Mouse (Mus musculus) limb, embryonic 15.5 days (tissue): Measurements from ENCODE around the gene Ptpn7. TPM values are rescaled to one million over a fixed set of nuclear protein-coding genes. Genes with fewer than 3 reads are reported as not detected.

Experiments used
- ATAC-seq: fragments of 200-750 bp; cut with Nextera tagmentation; 2 replicates; pipeline ENCODE4 v1.8.0; 2017; ENCODE audit warnings: low read depth, moderate TSS enrichment; ENCODE audit not compliant: insufficient number of reproducible peaks, low FRiP score, low TSS enrichment
- H3K27ac ChIP-seq: fragments of 300-500 bp; sonication (generic); 2 replicates; pipeline ENCODE4 v1.5.1; 2015; ENCODE audit warnings: moderate library complexity, mild to moderate bottlenecking, inconsistent platforms
- H3K27me3 ChIP-seq: fragments of 300-500 bp; sonication (generic); 2 replicates; pipeline ENCODE4 v1.6.1; 2015; ENCODE audit warnings: inconsistent platforms
- H3K36me3 ChIP-seq: fragments of 300-500 bp; sonication (generic); 2 replicates; pipeline ENCODE4 v1.6.1; 2015; ENCODE audit warnings: inconsistent platforms
- H3K4me1 ChIP-seq: fragments of 300-500 bp; sonication (generic); 2 replicates; pipeline ENCODE4 v1.6.1; 2015; ENCODE audit warnings: inconsistent platforms
- H3K4me2 ChIP-seq: fragments of 300-500 bp; sonication (generic); 2 replicates; pipeline ENCODE4 v1.6.1; 2015; ENCODE audit warnings: mild to moderate bottlenecking, inconsistent platforms
- H3K4me3 ChIP-seq: fragments of 300-500 bp; sonication (generic); 2 replicates; pipeline ENCODE4 v1.5.1; 2015; ENCODE audit warnings: mild to moderate bottlenecking, inconsistent platforms
- H3K9ac ChIP-seq: fragments of 300-500 bp; sonication (generic); 2 replicates; pipeline ENCODE4 v1.6.1; 2015; ENCODE audit warnings: inconsistent platforms
- H3K9me3 ChIP-seq: fragments of 300-500 bp; sonication (generic); 2 replicates; pipeline ENCODE4 v1.6.1; 2016; ENCODE audit warnings: inconsistent platforms
- WGBS: fragments of 180-500 bp; shearing (Covaris S2); methylation state at CpG from one replicate; pipeline ENCODE4 v1.1.7; 2015; 5-methylcytosine and 5-hydroxymethylcytosine counted together
- polyA plus RNA-seq: library from polyadenylated mRNA; unstranded; fragments of >200 nt; fragmentation: Nextera tagmentation; extraction: Ambion mirVana; gene quantifications from 2 replicates; pipeline ENCODE4 v1.2.1, GENCODE M21; 2015

Ptpn7 gene
- polyA plus RNA-seq, 1 experiment from 2014 or later, result 4.5 TPM

- Histone ChIP-seq H3K36me3 (0 out of 2 replicates have a peak, but pooled peaks cover 7% of the 10 kb centered on the region), H3K4me2 (peak within 1 kb of the TSS; percentile 82), H3K27ac (peak within 1 kb of the TSS; percentile 90), H3K27me3 (no peaks in the 10 kb centered on the region), H3K9ac (peak within 1 kb of the TSS; percentile 97), H3K4me1 (peaks cover 22% of the 10 kb centered on the region), H3K9me3 (no peaks in the 10 kb centered on the region), H3K4me3 (peak within 1 kb of the TSS; percentile 98)
- under 1% methylated on average over 53 of the region's 78 CpGs for WGBS
- peak; percentile 87 for ATAC-seq
Measured at GRCm38 (mm10) chr1:135146077-135146945, 13.8 kb downstream of the Ptpn7 start, which contains the start of gene Arl8a. Arl8a (plus strand) TSS chr1:135146824.

- Histone ChIP-seq H3K4me1 (peaks cover 22% of the 10 kb centered on the region), H3K27me3 (no peaks in the 10 kb centered on the region), H3K4me2 (peak overlapping the region; percentile 82), H3K27ac (peak overlapping the region; percentile 90), H3K9me3 (no peaks in the 10 kb centered on the region), H3K4me3 (peak overlapping the region; percentile 98), H3K9ac (peak overlapping the region; percentile 97), H3K36me3 (peaks cover 10% of the 10 kb centered on the region; the same call in 1 of the 2 replicates)
- WGBS, result under 1% methylated on average over 66 of the region's 69 CpGs
- ATAC-seq, result peak; percentile 35; the same call in 1 of the 2 replicates
Measured at GRCm38 (mm10) chr1:135146946-135147701, 14.6 kb downstream of the Ptpn7 start.

GRCm38 (mm10) chr1:135147702-135148058 is 15.2 kb downstream of the Ptpn7 start:
- 3% methylated on average over 7 of the region's 7 CpGs for WGBS
- peak overlapping the region; percentile 97 for H3K9ac ChIP-seq
- H3K9me3 ChIP-seq, result no peaks in the 10 kb centered on the region
- H3K27ac ChIP-seq, result peak overlapping the region; percentile 90
- peak overlapping the region; percentile 82 for H3K4me2 ChIP-seq
- H3K4me3 ChIP-seq, result peak overlapping the region; percentile 98
- peaks cover 27% of the 10 kb centered on the region for H3K4me1 ChIP-seq
- H3K36me3 ChIP-seq, result peaks cover 16% of the 10 kb centered on the region; the same call in 1 of the 2 replicates
- ATAC-seq, result 0 out of 2 replicates have a peak, but pooled peaks have one; percentile 9
- H3K27me3 ChIP-seq, result no peaks in the 10 kb centered on the region

GRCm38 (mm10) chr1:135148476-135148875 is 16.0 kb downstream of the Ptpn7 start:
- peak overlapping the region; percentile 82 for H3K4me2 ChIP-seq
- H3K4me3 ChIP-seq, result peak overlapping the region; percentile 98
- 59% methylated on average over 4 of the region's 4 CpGs for WGBS
- H3K36me3 ChIP-seq, result peaks cover 16% of the 10 kb centered on the region; the same call in 1 of the 2 replicates
- no peaks in the 10 kb centered on the region for H3K9me3 ChIP-seq
- peak overlapping the region; percentile 90; the same call in 1 of the 2 replicates for H3K27ac ChIP-seq
- no peak overlapping the region for H3K9ac ChIP-seq
- no peak for ATAC-seq
- peaks cover 27% of the 10 kb centered on the region for H3K4me1 ChIP-seq
- no peaks in the 10 kb centered on the region for H3K27me3 ChIP-seq

- Histone ChIP-seq H3K9me3 (no peaks in the 10 kb centered on the region), H3K36me3 (peaks cover 16% of the 10 kb centered on the region; the same call in 1 of the 2 replicates), H3K27me3 (no peaks in the 10 kb centered on the region), H3K27ac (peak overlapping the region; percentile 90; the same call in 1 of the 2 replicates), H3K9ac (peak overlapping the region; percentile 10; the same call in 1 of the 2 replicates), H3K4me2 (no peak overlapping the region), H3K4me1 (peaks cover 30% of the 10 kb centered on the region), H3K4me3 (no peak overlapping the region)
- 42% methylated on average over 5 of the region's 5 CpGs for WGBS
- ATAC-seq, result no peak
Measured at GRCm38 (mm10) chr1:135148996-135149395, 16.5 kb downstream of the Ptpn7 start.

GRCm38 (mm10) chr1:135154011-135154410 is 21.5 kb downstream of the Ptpn7 start:
- Histone ChIP-seq H3K36me3 (peaks cover 34% of the 10 kb centered on the region), H3K27ac (peak overlapping the region; percentile 83), H3K27me3 (no peaks in the 10 kb centered on the region), H3K9ac (0 out of 2 replicates have a peak overlapping the region, but pooled peaks have one; percentile 20), H3K4me3 (peak overlapping the region; percentile 28), H3K4me1 (peaks cover 21% of the 10 kb centered on the region), H3K9me3 (no peaks in the 10 kb centered on the region), H3K4me2 (peak overlapping the region; percentile 41)
- no peak for ATAC-seq
- 17% methylated on average over 13 of the region's 13 CpGs for WGBS

GRCm38 (mm10) chr1:135154411-135154959 is 22.0 kb downstream of the Ptpn7 start:
- H3K9ac ChIP-seq, result 0 out of 2 replicates have a peak overlapping the region, but pooled peaks have one; percentile 20
- H3K27me3 ChIP-seq, result no peaks in the 10 kb centered on the region
- H3K36me3 ChIP-seq, result peaks cover 34% of the 10 kb centered on the region
- peak; percentile 61; the same call in 1 of the 2 replicates for ATAC-seq
- H3K9me3 ChIP-seq, result no peaks in the 10 kb centered on the region
- peak overlapping the region; percentile 83 for H3K27ac ChIP-seq
- peak overlapping the region; percentile 41 for H3K4me2 ChIP-seq
- WGBS, result 1% methylated on average over 14 of the region's 14 CpGs
- peaks cover 22% of the 10 kb centered on the region for H3K4me1 ChIP-seq
- peak overlapping the region; percentile 28 for H3K4me3 ChIP-seq

- Histone ChIP-seq H3K27ac (no peak overlapping the region), H3K9me3 (no peaks in the 10 kb centered on the region), H3K27me3 (no peaks in the 10 kb centered on the region), H3K4me1 (peaks cover 24% of the 10 kb centered on the region), H3K9ac (no peak overlapping the region), H3K4me2 (no peak overlapping the region), H3K36me3 (peaks cover 27% of the 10 kb centered on the region), H3K4me3 (no peak overlapping the region)
- no peak for ATAC-seq
- WGBS, result 77% methylated on average over 6 of the region's 6 CpGs
Measured at GRCm38 (mm10) chr1:135156300-135156699, 23.8 kb downstream of the Ptpn7 start.

GRCm38 (mm10) chr1:135158633-135159032 is 26.1 kb downstream of the Ptpn7 start:
- no peaks in the 10 kb centered on the region for H3K27me3 ChIP-seq
- no peak overlapping the region for H3K9ac ChIP-seq
- H3K4me2 ChIP-seq, result no peak overlapping the region
- H3K9me3 ChIP-seq, result no peaks in the 10 kb centered on the region
- H3K4me1 ChIP-seq, result peaks cover 19% of the 10 kb centered on the region
- peaks cover 19% of the 10 kb centered on the region for H3K36me3 ChIP-seq
- ATAC-seq, result no peak
- no peak overlapping the region for H3K27ac ChIP-seq
- 58% methylated on average over 5 of the region's 5 CpGs for WGBS
- no peak overlapping the region for H3K4me3 ChIP-seq

GRCm38 (mm10) chr1:135159074-135159473 is 26.6 kb downstream of the Ptpn7 start:
- 66% methylated on average over 7 of the region's 7 CpGs for WGBS
- no peak overlapping the region for H3K4me2 ChIP-seq
- H3K9ac ChIP-seq, result no peak overlapping the region
- H3K9me3 ChIP-seq, result no peaks in the 10 kb centered on the region
- no peak for ATAC-seq
- no peaks in the 10 kb centered on the region for H3K27me3 ChIP-seq
- peaks cover 19% of the 10 kb centered on the region for H3K36me3 ChIP-seq
- no peak overlapping the region for H3K4me3 ChIP-seq
- no peak overlapping the region for H3K27ac ChIP-seq
- H3K4me1 ChIP-seq, result peaks cover 15% of the 10 kb centered on the region

- Histone ChIP-seq H3K36me3 (peaks cover 19% of the 10 kb centered on the region), H3K9me3 (no peaks in the 10 kb centered on the region), H3K27ac (no peak overlapping the region), H3K4me1 (peaks cover 10% of the 10 kb centered on the region), H3K4me2 (no peak overlapping the region), H3K27me3 (no peaks in the 10 kb centered on the region), H3K9ac (no peak overlapping the region), H3K4me3 (no peak overlapping the region)
- no peak for ATAC-seq
- 76% methylated on average over 11 of the region's 11 CpGs for WGBS
Measured at GRCm38 (mm10) chr1:135159556-135160123, 27.1 kb downstream of the Ptpn7 start.
